Mouse (Mus musculus) thymus, postnatal 25 days (tissue): ENCODE results near the gene Trdmt1.

Experiments used
- DNase-seq: peaks from one replicate; pipeline ENCODE4 v3.0.0; 2022

Gene Trdmt1

DNA sequence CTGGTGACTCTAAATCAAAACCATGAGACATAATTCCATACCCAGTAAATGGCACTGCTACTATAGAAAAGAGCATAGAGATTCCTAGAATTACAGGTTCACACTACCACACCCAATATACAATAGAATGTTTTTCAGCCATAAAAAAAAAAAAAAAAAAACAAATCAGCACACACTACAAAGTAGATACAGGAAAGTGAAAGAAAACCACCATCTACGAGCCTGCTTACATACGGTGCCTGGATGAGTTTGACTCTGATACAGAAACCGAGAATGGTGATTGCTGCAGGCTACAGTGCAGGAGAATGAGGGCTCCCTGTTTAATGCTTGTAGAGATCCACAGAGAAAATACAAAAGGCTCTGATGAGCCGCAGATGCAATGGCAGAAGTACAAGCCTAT is 51.5 kb downstream of the Trdmt1 start:
- no peak for DNase-seq

DNA sequence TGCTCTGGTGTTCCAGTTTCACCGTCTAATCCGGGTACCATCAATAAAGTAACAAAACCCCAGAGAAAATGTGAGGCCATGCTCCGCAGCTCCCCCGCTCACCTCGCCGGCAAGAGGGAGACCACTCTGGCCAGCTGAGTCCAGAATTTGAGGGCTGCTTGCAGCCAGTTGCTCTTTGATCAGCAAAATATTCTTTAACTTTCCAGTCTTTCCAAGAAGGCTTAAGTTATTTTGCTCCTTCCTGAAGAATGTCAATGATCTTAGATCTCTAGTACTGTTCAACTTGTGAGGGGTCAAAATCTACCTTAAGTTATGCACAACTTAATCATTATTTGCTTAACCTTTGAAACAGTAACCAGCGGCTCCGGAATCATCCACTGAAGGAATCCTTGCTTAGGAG is 52.7 kb downstream of the Trdmt1 start, which contains the start of gene Cubn:
Gene Cubn (minus strand): TSS at position 80 of the 400 bp plus-strand sequence.
- no peak for DNase-seq

GRCm38 (mm10) chr2:13490480-13490879 is 54.0 kb downstream of the Trdmt1 start:
- no peak for DNase-seq

GRCm38 (mm10) chr2:13486470-13486869 is 58.0 kb downstream of the Trdmt1 start:
- DNase-seq: no peak

DNA sequence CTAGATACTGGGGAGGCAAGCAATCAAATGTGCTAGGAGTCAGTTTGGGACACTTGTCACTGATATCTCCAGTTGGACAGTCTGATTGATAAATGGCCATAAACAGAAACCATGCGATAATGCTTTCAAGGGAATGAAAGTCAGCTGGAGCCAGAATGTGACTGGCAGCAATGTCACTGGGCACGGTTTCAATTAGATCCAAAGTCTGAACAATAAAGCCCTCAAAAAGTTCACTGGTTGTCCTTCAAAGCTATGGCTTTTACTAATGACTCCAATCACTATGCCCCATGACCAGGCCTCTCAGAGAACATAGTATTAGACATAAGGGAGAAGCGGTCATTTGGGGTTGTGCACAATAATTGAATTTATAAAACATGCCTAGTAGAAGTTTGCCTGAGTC is 59.9 kb downstream of the Trdmt1 start:
- DNase-seq: no peak

GRCm38 (mm10) chr2:13480744-13481143 is 63.7 kb downstream of the Trdmt1 start:
- DNase-seq: no peak

DNA sequence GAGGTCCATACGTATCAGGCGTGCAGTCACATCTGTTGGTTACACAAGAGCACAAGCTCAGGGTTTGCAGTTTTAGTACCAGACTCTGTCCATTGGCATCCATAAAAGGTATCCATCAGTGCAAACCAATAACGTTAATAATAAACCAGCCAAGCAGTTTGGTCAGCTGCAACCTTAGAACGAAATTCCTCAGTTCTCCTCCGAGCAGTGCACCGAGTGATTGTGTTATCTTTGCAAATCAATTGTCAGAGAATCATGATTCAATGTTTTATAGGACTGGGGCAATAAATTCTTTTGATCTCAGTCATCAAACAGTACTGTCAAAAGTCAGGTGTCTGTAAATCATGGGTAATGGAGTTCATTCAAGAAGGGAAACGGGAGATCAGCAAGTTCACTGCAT is 65.3 kb downstream of the Trdmt1 start:
- no peak for DNase-seq

DNA sequence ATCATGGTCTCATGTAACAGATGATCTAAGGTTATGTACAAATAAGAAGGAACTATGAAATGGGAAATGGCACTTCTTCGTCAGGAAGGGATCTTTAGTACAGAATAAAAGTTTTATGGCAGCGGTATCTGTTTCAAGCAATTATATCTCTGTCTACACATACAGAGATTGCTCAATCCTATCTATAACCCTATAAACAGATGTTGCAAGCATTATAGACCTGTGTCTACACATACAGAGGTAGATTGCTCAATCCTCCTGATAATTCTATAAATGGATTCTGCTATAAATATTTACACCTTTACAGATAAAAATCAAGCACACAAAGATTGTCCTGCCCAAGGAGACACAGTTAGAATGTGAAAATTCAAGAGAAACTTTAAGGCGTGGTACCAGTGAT is 74.4 kb downstream of the Trdmt1 start:
- no peak for DNase-seq

- DNase-seq: no peak
Observed at GRCm38 (mm10) chr2:13469641-13470040, 74.8 kb downstream of the Trdmt1 start.

- no peak for DNase-seq
Observed at GRCm38 (mm10) chr2:13466685-13467084, 77.8 kb downstream of the Trdmt1 start.
